Mouse (Mus musculus) cerebellum, postnatal 10 days (tissue): ENCODE measurements around the gene Tdp2.

Source experiments
- DNase-seq, 2 experiments: peaks; one replicate each; pipeline ENCODE4 v3.0.0; 2021; ENCODE audit warnings: mixed read lengths in 2 of 2

Gene Tdp2

DNA sequence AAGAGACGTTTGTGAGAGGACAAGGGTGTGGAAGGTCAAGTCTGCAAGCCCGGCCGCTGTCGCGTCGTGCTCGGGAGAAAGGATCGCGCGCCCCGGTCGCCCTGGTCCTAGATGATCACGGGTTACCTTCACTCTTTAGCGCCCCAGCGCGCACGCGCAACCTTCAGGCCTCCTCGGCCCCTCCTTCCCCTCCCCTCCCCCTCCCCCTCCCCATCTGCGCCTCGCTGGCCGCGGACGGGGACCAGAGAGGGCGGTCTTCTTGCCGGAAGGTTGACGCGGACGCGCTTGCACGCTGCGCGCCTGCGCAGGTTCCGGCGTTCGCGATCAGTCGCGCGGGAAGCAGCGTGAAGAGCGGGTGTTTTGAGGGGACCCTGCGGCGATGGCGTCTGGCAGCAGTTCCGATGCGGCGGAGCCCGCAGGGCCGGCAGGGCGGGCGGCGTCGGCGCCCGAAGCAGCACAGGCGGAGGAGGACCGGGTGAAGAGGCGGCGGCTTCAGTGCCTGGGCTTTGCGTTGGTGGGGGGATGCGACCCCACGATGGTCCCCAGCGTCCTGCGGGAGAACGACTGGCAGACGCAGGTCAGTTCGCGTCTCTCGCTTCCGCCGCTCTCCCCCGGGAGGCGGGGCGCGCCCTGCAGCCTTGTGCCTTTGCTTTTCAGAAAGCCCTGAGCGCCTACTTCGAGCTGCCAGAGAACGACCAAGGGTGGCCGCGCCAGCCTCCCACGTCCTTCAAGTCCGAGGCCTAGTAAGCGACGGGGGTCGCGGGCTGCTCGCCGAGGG is at the start of gene Tdp2, which contains the start of gene Acot13:
Gene Tdp2 (plus strand): TSS at position 327 of the 778 bp plus-strand sequence.
Gene Acot13 (minus strand): TSS at position 188 of the 778 bp plus-strand sequence.
- DNase-seq, result peak; percentile 97 to 98

DNA sequence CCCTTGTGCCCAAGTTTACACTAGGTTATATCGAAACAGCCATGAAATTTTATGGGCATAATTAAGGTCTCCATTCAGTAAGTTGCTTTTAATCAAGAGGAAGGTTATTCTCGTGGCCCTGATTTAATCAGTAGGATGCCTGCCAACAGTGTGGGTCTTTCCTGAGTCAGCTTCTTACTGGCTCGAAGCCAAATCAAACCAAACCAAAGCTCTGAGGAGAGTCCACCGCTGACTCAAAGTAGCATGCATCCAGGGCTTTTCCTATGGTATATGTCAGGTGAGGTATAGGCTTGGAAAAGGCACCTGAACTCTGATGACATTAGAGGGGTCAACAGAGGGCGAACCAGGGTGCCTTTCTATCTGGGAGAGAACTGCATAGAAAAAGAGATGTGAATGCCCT is 49.6 kb upstream of the Tdp2 start:
- DNase-seq, result peak in 1 of 2 experiments; percentile 34

GRCm38 (mm10) chr13:24786014-24786490 is 45.4 kb upstream of the Tdp2 start:
- peak; percentile 62 to 68 for DNase-seq

- DNase-seq, result no peak
Measured at GRCm38 (mm10) chr13:24787477-24787876, 44.0 kb upstream of the Tdp2 start.

GRCm38 (mm10) chr13:24791349-24791748 is 40.1 kb upstream of the Tdp2 start:
- no peak for DNase-seq

- DNase-seq, result no peak
Measured at GRCm38 (mm10) chr13:24792411-24793045, 39.0 kb upstream of the Tdp2 start.

- DNase-seq, result no peak
Measured at GRCm38 (mm10) chr13:24798686-24799085, 32.8 kb upstream of the Tdp2 start.

- DNase-seq, result no peak
Measured at GRCm38 (mm10) chr13:24799378-24799777, 32.1 kb upstream of the Tdp2 start.

DNA sequence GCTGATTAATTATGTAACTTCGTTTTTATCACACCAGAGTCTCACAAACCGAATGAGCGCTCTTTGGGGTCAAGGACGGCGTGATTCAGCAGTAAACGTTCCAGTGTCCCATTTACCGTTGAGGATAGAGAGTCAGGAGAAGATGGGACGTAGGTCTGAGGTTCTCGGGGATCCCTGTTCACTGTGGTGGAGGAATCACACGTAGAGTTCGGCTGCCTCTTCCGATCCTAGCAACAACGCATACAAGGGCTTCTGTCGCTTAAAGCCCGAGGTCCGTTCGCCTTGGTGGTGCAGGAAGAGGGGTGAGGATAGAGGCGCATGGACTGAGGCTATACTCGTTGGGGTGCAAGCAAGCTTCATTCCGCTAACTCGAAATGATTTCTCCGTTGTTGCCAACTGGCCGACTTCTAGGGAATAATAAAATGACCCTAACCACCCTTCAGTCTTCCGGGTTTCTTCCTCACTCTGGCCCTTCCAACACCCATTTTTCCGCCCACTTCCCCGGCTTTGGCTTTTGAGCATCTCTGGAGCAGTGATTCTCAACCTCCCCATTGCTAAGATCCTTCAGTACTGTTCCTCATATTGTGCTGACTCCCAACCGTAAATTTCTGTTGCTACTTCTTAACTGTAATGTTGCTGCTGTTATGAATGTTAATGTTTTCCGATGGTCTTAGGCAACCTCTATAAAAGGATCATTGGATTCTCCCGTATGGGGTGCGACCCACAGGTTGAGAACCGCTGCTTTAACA is 31.4 kb upstream of the Tdp2 start:
- DNase-seq, result peak; percentile 55 to 64

DNA sequence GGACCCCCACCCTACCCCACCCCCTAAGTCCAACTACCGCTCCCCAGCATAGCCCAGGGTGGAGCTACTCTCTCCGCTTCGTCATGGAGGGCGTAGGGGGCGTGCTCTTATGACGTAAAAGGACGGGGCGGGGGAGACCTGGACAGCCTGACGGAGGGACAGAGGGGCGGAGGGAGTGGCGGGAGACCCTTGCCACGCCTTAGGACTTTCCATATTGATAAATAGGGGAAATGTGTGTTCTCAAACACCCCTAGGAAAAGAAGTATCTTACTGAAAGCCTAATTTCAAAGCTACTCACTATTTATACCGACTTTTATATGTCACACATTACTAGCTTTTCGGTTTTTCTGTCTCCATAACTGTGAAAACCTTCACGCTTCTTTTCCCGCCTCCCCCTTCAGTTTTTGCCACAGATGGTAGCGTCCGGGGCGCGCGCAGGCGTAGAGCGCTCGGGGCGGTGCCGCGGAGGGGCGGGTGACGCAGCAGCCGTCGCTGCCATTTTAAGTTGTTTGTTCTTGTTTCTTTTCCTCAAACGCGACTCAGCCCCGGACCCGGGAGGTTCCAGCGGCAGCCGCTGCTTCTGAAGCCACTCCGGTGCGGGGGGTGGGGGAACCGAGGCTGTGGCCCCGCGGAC is 30.7 kb upstream of the Tdp2 start:
- peak; percentile 98 to 99 for DNase-seq

GRCm38 (mm10) chr13:24801308-24801921 is 30.1 kb upstream of the Tdp2 start, which contains the start of gene BC005537:
Gene BC005537, plus strand, starts transcription at chr13:24801657.
- DNase-seq, result peak in 1 of 2 experiments; percentile 74

DNA sequence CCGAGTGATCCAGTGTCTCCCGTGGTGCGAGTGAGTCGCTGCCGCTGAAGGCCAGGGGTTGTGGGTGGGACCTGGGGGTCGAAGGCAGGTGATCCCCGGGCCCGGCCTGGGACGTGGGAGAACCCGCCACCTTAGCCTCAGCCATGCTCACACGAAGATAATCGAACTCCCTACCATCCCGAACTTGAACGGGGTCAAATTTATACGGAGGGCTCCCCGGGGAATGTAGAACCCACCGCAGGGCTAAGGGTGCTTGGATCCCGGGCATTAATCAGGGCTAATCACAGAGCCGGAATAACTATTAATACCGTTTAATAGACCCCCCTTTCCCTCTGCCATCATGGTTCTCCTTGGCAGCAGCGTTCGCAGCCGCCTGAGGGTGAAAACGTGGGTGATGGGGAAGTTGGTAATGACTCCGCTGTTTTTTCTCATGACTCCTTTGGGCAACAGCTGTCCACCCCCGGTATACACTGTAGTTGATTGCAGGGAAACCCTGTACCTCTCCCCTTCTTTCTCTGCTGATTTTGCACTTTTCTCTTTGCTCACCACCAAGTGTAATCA is 29.3 kb upstream of the Tdp2 start:
- peak; percentile 45 to 49 for DNase-seq

- no peak for DNase-seq
Measured at GRCm38 (mm10) chr13:24803196-24803595, 28.3 kb upstream of the Tdp2 start.

GRCm38 (mm10) chr13:24806079-24806478 is 25.4 kb upstream of the Tdp2 start:
- DNase-seq, result peak; percentile 23 to 24

GRCm38 (mm10) chr13:24812521-24812920 is 19.0 kb upstream of the Tdp2 start:
- peak in 1 of 2 experiments; percentile 26 for DNase-seq

DNA sequence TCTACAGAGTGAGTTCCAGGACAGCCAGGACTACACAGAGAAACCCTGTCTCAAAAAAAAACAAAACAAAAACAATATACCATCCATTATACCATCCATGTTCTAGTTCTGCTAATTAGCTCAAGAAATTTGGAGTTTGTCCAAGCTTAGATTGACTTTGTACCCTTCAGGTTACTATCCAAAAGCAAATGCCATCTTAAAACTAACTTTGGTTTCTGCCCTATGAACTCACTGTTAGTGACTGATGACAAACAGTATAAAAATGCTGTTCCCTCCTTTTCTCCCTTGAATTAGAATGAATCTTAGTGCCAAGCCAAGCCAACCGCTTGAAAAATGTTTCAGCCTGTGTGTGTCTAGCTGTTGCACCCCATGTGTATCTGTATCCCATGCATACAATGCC is 16.9 kb upstream of the Tdp2 start:
- no peak for DNase-seq

GRCm38 (mm10) chr13:24816125-24817092 is 15.1 kb upstream of the Tdp2 start:
- no peak for DNase-seq

- DNase-seq, result no peak
Measured at GRCm38 (mm10) chr13:24819931-24820330, 11.5 kb upstream of the Tdp2 start.

DNA sequence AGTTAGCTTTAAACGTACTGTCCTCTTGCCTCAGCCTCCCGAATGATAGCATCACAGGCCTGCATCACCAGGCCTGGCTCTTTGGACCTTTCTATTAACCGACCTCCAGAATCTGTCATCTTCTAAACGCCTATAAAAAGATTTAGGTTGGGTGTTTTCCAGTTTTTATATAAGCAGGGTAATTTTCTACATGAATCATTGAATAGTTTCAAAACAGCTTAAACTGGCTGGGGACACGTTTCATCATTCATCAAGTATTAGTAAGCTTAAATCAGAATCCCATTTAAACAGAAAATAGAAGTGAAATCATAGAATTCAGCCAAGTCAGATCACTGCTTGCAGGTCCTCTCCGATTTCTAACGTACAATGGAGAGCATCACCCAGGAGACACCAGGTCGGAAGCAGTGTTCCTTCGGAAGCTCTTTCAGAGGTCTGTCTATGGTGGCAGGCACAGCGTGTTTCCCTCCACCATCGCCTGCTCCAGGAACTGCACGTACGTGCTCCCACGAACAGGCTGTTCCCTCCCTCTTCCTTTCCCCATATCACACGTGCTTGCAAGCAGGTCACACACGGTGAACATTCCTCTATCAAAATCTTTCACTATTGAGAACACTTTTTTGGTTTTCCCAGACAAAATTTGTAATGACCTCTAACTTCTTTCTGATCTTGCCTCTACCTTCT is 8.7 kb upstream of the Tdp2 start:
- no peak for DNase-seq

DNA sequence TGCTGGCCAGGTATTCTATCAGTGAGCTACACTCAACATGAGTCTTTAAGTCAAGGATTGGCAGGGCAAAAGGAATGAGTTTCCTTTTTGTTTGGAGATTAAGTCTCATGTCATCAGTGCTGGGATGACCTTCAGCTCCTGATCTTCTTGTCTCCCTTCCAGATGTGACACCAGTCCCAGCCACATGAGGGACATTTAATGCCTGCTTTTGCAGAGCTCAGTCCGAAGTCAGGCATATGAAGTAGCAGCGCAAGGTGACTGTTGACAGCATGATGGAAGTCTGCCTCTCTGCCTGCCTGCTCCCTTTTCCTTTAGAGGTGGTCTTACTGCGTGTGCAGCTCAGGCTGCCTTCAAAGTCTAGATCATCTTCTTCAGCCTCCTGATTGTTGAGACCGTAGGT is 6.8 kb upstream of the Tdp2 start:
- DNase-seq, result no peak
